Mouse (Mus musculus): ENCODE results near the gene Spop. TPM values are rescaled to one million over a fixed set of nuclear protein-coding genes. Genes with fewer than 3 reads are reported as not detected.

The Spop gene
- polyA plus RNA-seq, 2 experiments from 2014 or later = 176 to 230 TPM

DNA sequence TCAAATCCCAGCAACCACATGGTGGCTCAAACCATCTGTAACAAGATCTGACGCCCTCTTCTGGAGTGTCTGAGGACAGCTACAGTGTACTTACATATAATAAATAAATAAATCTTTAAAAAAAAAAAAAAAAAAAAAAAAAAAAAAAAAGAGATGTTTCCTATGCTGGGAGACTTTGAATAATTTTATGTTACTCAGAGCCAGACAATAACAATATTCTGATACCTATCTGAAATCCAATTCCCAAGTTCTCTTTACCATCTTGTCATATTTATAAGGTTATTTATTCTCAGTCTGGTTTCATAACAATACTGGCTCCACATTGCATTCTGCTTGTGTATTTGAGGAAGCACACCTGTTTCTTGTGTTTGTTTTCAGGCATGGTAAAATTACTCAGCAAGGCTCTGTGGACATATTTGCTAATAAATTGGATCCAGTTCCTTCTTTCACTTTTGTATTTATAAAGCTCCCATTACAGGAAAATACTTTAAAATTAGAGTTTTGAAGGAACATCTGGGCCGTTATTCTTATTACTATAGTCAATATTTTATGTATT, 7.1 kb downstream of the Spop start:
- ATAC-seq = no peak

DNA sequence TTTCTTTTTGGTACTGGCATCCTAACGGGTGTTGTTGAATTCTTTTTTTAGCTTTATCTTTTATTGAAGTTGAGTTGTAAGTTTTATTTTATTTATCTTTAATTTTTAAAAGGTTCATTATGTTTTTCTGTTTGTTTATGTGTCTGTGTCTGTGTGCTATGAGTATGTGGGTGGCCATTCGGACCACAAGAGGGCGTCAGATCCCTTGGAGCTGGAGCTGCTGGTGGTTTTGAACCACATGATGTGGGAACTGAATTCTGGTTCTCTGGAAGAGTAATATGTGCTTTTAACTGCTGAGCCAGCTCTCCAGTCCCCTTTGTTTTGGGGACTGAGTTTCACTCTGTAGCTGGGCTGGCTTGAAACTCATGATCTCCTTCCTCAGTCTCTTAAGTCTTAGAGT, 9.6 kb downstream of the Spop start:
- no peak for ATAC-seq

DNA sequence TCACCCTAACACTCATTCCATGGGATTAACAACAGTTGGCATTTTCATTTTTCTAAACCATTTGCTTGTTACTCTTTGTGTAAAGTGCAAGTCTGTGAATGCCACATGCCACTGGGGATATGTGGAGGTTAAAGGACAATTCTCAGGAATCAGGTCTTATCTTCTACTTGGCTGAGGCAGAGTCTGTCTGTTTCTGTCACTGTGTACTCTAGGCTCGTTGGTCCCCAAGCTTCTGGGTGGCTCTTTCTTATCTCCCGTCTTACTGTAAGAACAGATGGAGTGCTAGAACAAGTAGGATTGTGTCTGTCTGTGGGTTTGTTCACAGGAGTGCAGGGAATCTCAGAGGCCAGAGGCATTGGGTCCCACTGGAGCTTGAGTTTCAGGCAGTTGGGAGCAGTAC, 17.5 kb downstream of the Spop start:
- ATAC-seq = no peak

DNA sequence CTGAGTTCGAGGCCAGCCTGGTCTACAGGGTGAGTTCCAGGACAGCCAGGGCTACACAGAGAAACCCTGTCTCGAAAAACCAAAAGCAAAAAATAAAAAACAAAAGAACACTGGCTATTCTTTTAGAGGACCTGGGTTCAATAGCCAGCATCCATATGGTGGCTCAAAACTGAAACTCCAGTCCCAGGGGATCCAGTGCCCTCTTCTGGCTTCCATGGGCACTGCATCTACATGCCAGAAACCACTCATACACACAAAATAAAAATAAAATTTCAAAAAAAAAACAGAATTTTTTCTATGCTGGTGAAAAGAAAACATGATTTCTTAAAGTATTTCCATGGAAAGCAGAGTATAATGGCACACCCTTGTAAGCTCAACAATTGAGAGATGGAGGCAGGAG, 18.3 kb downstream of the Spop start:
- no peak for ATAC-seq

DNA sequence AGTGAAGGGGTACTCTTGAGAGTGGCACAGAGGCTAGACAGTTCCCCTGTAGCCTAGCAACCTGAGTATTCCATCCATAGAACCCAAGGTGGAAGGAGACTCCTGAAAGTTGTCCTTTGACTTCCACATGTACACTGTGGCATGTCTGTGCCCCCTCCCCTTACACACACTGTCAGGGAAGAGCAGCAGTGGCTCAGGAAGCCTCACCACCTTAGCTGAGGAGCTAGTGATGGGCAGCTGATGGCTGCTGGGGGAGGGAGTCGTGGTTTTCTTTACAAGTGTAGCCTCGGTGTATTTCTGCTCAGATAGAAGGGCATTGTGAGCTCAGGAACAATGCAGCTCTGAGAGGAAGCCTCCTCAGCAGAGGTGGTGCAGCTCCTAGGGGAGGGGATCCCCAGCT, 31.5 kb downstream of the Spop start:
- no peak for ATAC-seq

GRCm38 (mm10) chr11:95446580-95447305, 32.9 kb downstream of the Spop start:
- no peak for ATAC-seq

GRCm38 (mm10) chr11:95448346-95448745, 34.5 kb downstream of the Spop start:
- no peak for ATAC-seq

GRCm38 (mm10) chr11:95455331-95455730, 41.5 kb downstream of the Spop start:
- ATAC-seq = no peak

GRCm38 (mm10) chr11:95460872-95461271, 47.0 kb downstream of the Spop start:
- no peak for ATAC-seq

DNA sequence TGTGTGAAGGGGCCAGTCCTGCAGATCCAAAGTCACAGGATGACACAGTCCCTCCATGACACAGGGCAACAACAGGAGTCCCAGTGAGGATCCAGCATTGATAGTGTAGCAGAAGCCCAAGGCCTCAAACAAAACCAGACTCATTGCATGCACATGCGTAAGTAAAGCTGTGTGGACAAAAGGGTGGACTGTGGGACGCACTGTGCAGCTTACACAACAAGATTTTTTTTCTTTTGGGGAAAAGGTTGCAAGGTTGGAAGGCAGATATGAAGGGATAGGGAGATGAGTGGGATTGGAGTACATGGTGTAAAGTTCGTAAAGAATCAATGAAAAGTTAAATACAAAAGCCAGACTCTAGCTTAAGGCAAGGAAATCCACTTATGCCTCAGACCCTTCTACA, 48.3 kb downstream of the Spop start:
- no peak for ATAC-seq

DNA sequence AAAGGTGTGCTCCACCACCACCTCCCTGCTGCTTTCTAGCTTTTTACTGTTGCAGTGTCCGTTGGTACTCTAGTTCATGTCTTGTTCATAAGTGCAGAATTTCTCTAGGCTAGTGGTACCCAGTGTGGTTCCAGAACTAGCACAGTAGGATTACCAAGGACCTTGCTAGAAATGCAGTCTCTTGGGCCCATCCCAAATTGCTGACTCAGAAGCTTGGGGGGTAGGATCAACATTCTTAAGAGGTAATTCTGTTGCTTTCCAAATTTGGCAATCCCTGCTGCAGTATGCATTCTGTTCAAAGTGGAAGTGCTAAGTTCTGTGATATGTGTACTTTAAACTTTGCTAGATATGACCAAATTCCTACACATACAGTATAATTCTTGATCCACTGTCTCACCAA, 53.9 kb downstream of the Spop start:
- no peak for ATAC-seq

- ATAC-seq = no peak
These were observed 59.1 kb downstream of the Spop start for GRCm38 (mm10) chr11:95472942-95473341.

GRCm38 (mm10) chr11:95473456-95473855, 59.6 kb downstream of the Spop start:
- ATAC-seq = no peak

GRCm38 (mm10) chr11:95476323-95476722, 62.4 kb downstream of the Spop start:
- ATAC-seq = no peak

DNA sequence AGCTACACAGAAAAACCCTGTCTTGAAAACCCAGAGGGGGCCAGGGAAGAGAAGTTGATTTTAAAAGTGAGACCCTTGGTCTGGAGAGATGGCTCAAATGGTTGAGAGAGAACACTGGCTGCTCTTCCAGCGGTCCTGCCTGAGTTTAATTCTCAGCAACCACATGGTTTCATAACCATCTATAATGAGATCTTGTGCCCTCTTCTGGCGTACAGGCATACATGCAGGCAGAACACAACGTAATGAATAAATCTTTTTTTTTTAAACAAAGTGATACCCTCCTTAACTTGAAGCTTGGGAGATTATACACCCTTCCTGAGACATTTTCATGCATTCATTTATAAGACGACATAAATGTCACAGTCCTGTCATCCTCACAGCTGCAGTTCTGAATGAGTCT, 65.6 kb downstream of the Spop start:
- no peak for ATAC-seq

DNA sequence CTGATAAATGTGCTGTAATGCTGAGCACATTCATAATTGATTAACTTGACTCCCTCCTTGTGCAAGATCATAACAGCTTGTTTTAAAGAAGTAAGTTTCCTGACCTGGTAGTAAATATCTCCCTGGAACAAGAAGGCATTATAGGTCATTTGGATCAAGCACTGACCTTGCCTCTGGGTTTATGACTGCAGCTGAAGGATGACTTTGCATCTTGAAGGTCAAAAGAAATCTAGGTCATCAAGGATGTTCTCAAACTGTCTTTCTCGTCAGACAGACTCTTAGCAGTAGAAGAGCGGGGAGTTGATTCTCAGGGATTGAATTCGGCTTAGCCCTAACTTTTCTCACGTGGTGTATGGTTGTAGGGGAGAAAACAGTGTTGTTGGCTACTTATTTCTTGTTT, 66.8 kb downstream of the Spop start:
- ATAC-seq = no peak

DNA sequence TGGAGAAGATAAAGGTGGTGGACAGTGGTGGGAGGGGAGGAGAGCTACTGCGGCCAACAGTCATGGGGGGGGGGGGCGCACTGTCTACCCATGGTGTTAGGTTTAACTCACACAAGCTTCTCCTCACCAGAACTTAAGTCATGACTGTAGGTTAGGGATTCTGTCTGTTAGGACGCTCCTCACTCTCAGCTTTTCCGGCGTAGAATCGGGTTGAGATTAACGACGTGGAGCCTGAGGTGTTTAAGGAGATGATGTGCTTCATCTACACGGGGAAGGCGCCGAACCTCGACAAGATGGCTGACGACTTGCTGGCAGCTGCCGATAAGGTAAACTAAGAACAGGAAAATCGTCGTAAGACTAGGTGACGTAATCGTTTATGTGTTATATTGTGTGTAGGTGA, 71.8 kb downstream of the Spop start:
- no peak for ATAC-seq

DNA sequence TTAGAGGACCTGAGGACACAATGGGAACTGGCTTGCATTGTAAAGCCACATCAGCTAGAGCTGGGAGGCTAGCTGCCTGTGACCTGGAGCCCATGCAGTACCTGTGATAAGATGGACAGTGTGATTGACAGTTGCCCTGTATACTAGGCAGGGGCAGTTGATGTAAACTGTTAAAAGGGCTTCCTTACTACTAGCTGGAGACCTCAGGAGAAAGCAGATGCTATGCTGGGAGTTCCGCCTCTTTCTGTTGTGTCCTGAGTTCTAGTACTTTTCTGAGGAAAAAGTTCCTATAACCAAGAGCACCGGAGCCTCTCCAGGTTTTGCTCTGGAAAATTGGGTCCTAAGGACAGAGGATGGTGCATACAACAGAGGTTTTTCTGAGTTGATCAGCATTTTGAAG, 73.4 kb downstream of the Spop start:
- ATAC-seq = no peak

GRCm38 (mm10) chr11:95490104-95490503, 76.2 kb downstream of the Spop start:
- ATAC-seq = no peak

GRCm38 (mm10) chr11:95492256-95492655, 78.4 kb downstream of the Spop start:
- no peak for ATAC-seq

DNA sequence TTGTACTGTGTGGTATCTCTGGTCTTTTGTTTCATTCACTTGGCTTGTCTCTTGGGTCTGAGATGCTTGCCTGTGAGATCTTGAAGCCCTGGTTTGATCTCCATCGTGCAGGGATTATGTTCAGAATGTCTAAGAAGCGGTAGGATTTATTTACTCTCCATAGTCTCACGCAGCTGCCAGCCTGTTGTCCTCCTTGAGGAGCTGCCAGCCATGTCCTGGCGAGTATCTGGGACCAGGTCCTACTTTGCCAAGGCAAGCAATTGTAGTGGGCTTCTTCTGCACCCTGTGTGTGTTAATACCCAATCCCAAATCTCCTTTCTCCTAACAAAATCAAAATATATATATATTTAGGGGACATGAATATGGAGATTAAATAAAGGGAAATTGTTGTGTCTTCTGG, 79.1 kb downstream of the Spop start:
- ATAC-seq = no peak

GRCm38 (mm10) chr11:95493950-95494349, 80.1 kb downstream of the Spop start:
- ATAC-seq = no peak

- no peak for ATAC-seq
These were observed 80.5 kb downstream of the Spop start for GRCm38 (mm10) chr11:95494374-95494773.

DNA sequence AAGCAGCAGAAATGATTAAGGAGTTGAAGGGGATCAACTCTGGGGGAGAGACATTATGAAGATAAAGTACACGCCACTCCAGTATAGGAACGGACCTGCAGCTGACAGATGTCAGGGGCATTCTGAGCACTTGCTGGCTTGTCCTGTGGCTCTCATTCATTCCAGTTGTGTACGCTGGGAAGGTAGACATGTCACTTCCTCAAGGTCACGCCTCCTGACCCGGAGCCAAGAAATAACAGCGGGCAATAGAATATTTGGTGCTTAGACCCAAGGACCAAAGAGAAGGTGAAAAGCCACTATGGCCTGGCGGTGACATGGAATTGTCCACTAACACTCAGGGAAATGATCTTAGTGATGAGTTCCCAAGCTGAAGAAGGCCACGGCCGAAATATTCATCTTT, 82.0 kb downstream of the Spop start:
- ATAC-seq = no peak

DNA sequence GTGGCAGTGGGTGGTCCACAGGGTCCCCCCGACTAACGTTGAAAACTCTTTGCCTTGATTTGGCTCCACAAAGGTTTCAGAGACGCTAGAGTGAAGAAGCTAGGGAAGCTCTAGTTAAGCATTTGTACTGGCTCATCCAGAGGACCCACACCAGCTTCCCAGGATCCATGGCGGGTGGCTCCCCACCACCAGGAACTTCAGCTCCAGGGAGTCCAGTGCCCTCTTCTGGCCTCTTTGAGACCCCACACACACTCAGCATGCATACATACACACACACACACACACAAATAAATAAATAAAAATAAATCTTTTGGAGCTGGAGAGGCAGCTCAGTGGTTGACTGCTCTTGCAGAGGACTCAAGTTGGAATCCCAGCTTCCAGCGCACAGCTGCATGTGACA, 84.0 kb downstream of the Spop start:
- ATAC-seq = no peak
